Mouse (Mus musculus) CH12.LX (cell line): ENCODE measurements around the gene Apmap.

Experiments
- EP300 ChIP-seq: IDR thresholded peaks from 2 replicates; pipeline ENCODE4 v1.6.1; 2011; ENCODE audit warnings: low read length, improper control_type of control experiment
- POLR2A ChIP-seq: IDR thresholded peaks from 2 replicates; pipeline ENCODE4 v1.6.1; 2011; ENCODE audit warnings: low read depth, mild to moderate bottlenecking, improper control_type of control experiment, low read length

- no peak for TF ChIP-seq EP300
- TF ChIP-seq POLR2A: no peak
Measured at GRCm38 (mm10) chr2:150621698-150622097, 13.3 kb upstream of the Apmap start.
